Mouse (Mus musculus) urinary bladder, adult 2 months (tissue): ENCODE measurements around the gene Zdhhc7. TPM values are rescaled to one million over a fixed set of nuclear protein-coding genes. Genes with fewer than 3 reads are reported as not detected.

Source experiments
- DNase-seq: peaks from one replicate; pipeline ENCODE4 v3.0.0; 2022; ENCODE audit warnings: low spot score
- polyA plus RNA-seq: library from polyadenylated mRNA; depleted of rRNA; stranded (reverse); fragments of >200 nt; gene quantifications from 2 replicates; pipeline ENCODE4 v1.2.3, GENCODE M21; 2012; rRNA removed

Gene Zdhhc7
- polyA plus RNA-seq, 1 experiment: 35.9 TPM

DNA sequence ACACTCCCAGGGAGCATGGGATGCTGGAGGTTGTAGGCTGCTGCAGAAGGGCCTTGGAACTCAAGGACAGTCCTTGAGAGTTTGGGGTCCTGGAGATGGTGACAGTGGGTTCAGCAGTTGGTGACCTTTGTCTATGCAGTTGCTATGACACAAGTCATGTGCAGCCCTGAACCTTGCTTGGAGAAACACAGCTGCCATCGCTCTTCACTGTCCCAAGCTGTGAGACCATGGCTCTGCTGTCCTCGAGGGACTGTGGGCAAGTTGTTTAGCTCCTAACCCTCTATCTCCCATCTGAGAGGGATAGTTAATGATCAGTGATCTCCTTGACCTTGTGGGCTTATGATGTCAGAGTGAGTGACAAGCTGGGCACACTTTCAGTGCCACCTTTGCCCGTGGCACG, 64.7 kb downstream of the Zdhhc7 start:
- no peak for DNase-seq

GRCm38 (mm10) chr8:120036111-120036510, 65.2 kb downstream of the Zdhhc7 start:
- DNase-seq: no peak

GRCm38 (mm10) chr8:120034471-120034870, 66.8 kb downstream of the Zdhhc7 start:
- DNase-seq: no peak

GRCm38 (mm10) chr8:120032549-120033208, 68.6 kb downstream of the Zdhhc7 start:
- DNase-seq: no peak

Other genes with a start within 250 kb of the Zdhhc7 start
- gene Klhl36, start 239.2 kb downstream of the Zdhhc7 start, polyA plus RNA-seq: 10.6 and 11.6 TPM in 2 replicates
- gene Usp10, start 191.1 kb downstream of the Zdhhc7 start, polyA plus RNA-seq: 56.0 and 86.9 TPM in 2 replicates
- 47.8 and 50.2 TPM in 2 replicates for gene Gm20388, start 190.6 kb downstream of the Zdhhc7 start, polyA plus RNA-seq
- gene Crispld2, start 109.0 kb downstream of the Zdhhc7 start, polyA plus RNA-seq: 152 and 193 TPM in 2 replicates
- 5.3 and 8.4 TPM in 2 replicates for gene 6430548M08Rik, start 12.7 kb upstream of the Zdhhc7 start, polyA plus RNA-seq
- not detected in 2 replicates for gene Fam92b, start 76.0 kb upstream of the Zdhhc7 start, polyA plus RNA-seq
- 27.5 and 30.2 TPM in 2 replicates for gene Gse1, start 127.0 kb upstream of the Zdhhc7 start, polyA plus RNA-seq